Mouse (Mus musculus): ENCODE results near the gene Macf1.

GRCm38 (mm10) chr4:123693384-123693783 lies 9.2 kb upstream of the Macf1 start:
- TF ChIP-seq CTCF (IDR thresholded peaks at IDR 0.05; ENCODE audit: extremely low read depth, insufficient read depth, low read length) (no peak), POLR2A (IDR thresholded peaks at IDR 0.05; ENCODE audit: extremely low read depth, insufficient read depth, low read length) (no peak)
